Mouse (Mus musculus): ENCODE results near the gene Nr5a2.

The Nr5a2 gene

DNA sequence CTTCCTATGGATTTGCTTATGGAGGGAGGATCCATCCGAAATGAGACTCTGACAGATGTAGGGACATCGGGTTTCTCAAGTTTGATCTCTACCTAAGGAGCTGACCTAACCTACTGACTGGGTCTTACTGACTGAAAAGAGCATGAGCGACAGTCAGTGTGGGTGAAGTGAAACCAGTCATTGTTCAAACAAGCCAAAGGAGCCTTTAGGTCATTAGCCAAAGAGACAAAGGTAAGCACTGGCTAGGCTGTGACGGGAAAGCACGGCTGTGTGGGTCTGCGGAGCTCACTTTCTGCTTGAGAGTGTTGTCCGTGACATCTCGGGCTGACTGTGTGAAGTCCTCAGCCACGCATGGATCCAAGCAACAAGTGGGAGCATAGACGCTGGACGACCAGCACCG is 50.1 kb downstream of the Nr5a2 start:
- DNase-seq (ENCODE audit: low spot score in 2 of 2) = no peak

GRCm38 (mm10) chr1:136909494-136910037 is 50.7 kb downstream of the Nr5a2 start:
- DNase-seq (ENCODE audit: low spot score in 2 of 2) = no peak

DNA sequence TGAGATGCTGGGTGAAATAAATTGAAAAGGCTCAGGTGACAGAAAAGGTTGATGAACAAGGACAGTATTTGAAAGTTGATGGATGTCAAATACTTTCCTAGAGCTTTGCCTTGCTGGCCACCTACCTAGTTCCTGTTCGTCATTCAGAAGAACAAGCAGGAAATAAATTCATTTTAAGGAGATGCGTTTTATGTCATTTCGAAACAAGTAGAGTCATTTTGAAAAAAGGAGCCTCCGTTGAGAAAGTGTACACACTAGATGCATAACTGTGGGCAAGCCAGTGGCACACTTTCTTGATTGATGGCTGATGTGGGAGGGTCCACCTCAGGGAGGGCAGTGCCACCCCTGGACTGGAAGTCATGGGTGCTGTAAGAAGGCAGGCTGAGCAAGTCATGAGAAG is 62.1 kb downstream of the Nr5a2 start:
- DNase-seq (ENCODE audit: low spot score in 2 of 2) = no peak

GRCm38 (mm10) chr1:136896351-136896750 is 63.9 kb downstream of the Nr5a2 start:
- no peak for DNase-seq (ENCODE audit: low spot score in 2 of 2)

DNA sequence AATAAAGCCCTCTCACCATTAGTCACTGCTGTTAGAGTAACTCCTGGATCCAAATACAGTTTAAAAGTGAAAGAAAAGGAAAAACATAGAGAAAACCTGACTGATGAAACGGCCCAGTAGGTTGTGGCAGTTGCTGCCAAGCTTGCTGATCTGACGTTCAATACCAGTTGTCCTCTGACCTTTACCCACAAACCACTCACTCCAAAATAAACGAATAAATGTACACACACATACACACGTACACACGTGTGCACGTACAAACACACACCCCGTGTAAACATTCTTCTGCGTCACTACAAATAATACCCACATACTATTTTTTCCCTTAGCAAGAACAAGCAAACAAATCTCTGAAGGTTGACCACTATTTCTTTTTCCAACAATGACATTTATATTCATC is 64.4 kb downstream of the Nr5a2 start:
- no peak for DNase-seq (ENCODE audit: low spot score in 2 of 2)

- DNase-seq (ENCODE audit: low spot score in 2 of 2) = no peak
Observed at GRCm38 (mm10) chr1:136894753-136895152, 65.5 kb downstream of the Nr5a2 start.

- DNase-seq (ENCODE audit: low spot score in 2 of 2) = no peak
Observed at GRCm38 (mm10) chr1:136893162-136893561, 67.1 kb downstream of the Nr5a2 start.

- DNase-seq (ENCODE audit: low spot score in 2 of 2) = no peak
Observed at GRCm38 (mm10) chr1:136890439-136890838, 69.8 kb downstream of the Nr5a2 start.

- DNase-seq (ENCODE audit: low spot score in 2 of 2) = no peak
Observed at GRCm38 (mm10) chr1:136888704-136889103, 71.5 kb downstream of the Nr5a2 start.

DNA sequence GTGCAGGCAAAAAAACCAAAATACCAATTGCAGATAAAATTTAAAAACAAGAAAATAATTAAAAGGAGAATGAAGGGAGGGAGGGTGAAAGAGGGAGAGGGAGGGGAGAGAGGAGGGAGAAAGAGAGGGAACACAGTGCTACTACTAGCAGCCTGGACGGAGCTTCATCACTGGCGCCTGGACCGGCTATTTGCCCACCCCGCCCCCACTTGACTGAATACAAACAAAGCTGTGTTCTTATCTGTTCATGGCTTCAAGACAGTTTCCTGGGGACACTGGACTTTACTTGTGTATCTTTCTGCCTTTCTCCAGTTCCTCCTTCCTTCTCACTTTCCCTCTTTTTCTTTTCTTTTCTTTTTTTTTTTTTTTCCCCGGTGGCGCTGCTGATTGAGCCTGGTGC is 73.6 kb downstream of the Nr5a2 start:
- DNase-seq (ENCODE audit: low spot score in 2 of 2) = no peak

GRCm38 (mm10) chr1:136883458-136884174 is 76.6 kb downstream of the Nr5a2 start:
- DNase-seq (ENCODE audit: low spot score in 2 of 2) = no peak

GRCm38 (mm10) chr1:136880260-136880659 is 80.0 kb downstream of the Nr5a2 start:
- no peak for DNase-seq (ENCODE audit: low spot score in 2 of 2)

- no peak for DNase-seq (ENCODE audit: low spot score in 2 of 2)
Observed at GRCm38 (mm10) chr1:136875006-136875405, 85.2 kb downstream of the Nr5a2 start.

- no peak for DNase-seq (ENCODE audit: low spot score in 2 of 2)
Observed at GRCm38 (mm10) chr1:136868955-136869354, 91.3 kb downstream of the Nr5a2 start.

DNA sequence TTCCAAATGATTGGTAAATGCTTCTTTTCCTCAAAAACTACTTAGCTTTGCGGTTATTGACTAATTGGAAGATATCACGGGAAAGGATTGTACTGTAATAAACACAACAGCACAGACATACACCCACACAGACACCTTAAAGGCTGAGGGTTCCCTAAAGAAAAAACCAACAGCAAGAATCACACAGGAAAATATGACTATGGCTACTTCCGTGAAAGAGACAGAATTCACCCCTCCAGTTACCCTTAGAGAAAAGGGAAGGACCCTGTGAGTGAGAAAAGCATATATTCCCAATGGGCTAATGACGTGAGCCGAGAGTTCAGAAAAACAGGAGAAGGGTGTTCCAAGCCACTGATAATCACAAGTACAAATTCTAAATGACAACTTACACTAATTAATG is 92.0 kb downstream of the Nr5a2 start:
- DNase-seq (ENCODE audit: low spot score in 2 of 2) = no peak

- no peak for DNase-seq (ENCODE audit: low spot score in 2 of 2)
Observed at GRCm38 (mm10) chr1:136866481-136867092, 93.7 kb downstream of the Nr5a2 start.

GRCm38 (mm10) chr1:136863209-136863608 is 97.0 kb downstream of the Nr5a2 start:
- DNase-seq (ENCODE audit: low spot score in 2 of 2) = no peak

DNA sequence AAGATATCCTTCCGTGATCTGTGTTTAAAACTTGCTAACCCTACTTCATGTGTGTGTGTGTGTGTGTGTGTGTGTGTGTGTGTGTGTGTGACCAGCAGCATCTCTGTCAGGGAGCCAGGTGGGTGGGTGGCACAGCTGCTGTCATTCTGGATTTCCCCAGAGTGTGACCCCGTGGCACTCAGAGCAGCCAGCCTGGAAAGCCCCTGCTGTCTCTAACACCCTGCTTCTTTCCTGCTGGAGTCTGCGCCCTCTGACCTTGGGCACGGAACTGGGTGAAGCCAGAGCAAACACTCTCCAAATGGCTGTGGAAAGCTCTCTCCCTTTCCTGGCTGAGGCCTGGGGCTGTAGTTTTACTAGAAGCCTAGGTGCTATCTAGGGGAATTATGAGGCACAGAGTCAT is 100.8 kb downstream of the Nr5a2 start:
- no peak for DNase-seq (ENCODE audit: low spot score in 2 of 2)

DNA sequence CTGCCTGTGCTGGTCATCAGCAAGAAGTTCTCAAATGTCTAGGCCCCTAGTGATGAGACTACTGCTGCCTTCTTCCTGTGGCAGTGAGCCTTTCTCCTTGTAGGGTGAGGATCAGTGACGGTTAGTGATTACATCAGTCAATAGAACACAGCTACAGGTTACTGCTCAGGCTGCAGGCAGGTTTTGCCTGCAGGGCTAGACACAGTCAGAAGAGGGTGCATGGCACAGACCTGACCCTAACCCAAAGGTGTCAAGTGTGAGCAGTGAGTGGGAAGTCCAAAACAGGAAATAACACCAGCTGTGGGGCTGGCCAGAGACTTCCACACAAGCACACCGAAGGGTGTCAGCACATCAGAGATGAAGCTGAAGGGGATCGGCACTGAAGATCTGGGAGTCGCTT is 101.5 kb downstream of the Nr5a2 start:
- DNase-seq (ENCODE audit: low spot score in 2 of 2) = no peak

DNA sequence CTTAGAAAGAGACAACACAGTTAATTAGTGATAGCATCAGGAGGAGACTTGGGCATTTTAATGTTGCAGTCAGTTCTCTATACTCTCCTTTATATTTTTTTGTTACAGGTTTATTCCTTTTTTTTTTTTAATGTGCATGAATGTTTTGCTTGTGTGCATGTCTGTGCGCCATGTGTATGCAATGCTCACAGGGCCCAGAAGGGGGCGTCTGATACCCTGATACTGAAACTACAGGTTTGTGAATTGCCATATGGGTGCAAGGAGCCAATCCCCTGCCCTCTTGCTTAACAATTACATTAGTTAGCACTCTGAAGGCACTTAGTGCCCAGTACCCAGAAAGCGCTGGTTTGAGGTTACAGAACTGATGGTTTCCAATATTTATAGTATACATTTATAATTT is 104.1 kb downstream of the Nr5a2 start:
- DNase-seq (ENCODE audit: low spot score in 2 of 2) = no peak

DNA sequence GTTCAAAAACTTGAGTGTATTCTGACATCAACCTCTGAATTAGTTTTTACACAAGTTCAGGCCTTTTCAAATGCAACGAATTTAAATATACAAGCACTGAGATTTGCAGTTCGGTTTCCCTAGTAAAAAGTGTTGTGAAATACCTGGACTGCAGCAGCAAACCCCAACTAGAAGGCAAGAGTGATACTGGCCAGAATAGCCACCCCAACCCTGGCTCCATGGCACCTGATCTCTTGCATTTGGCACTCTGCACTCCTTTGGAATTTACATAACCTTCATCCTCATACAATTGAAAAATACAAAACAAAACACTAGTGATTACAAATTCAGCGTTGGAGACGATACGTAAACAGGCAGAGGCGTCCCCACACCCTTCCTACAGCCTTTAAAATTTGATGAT is 111.5 kb downstream of the Nr5a2 start:
- DNase-seq (ENCODE audit: low spot score in 2 of 2) = no peak

GRCm38 (mm10) chr1:136846081-136846480 is 114.2 kb downstream of the Nr5a2 start:
- no peak for DNase-seq (ENCODE audit: low spot score in 2 of 2)

- no peak for DNase-seq (ENCODE audit: low spot score in 2 of 2)
Observed at GRCm38 (mm10) chr1:136845341-136845740, 114.9 kb downstream of the Nr5a2 start.
